Mouse (Mus musculus) kidney, adult 8-10 months (tissue): ENCODE results near the gene Bcl2l14.

ENCODE experiments used
- DNase-seq, 2 experiments: peaks; one replicate each; pipeline ENCODE4 v3.0.0; 2022

The Bcl2l14 gene

GRCm38 (mm10) chr6:134403684-134404070 lies 7.6 kb downstream of the Bcl2l14 start:
- DNase-seq = no peak

DNA sequence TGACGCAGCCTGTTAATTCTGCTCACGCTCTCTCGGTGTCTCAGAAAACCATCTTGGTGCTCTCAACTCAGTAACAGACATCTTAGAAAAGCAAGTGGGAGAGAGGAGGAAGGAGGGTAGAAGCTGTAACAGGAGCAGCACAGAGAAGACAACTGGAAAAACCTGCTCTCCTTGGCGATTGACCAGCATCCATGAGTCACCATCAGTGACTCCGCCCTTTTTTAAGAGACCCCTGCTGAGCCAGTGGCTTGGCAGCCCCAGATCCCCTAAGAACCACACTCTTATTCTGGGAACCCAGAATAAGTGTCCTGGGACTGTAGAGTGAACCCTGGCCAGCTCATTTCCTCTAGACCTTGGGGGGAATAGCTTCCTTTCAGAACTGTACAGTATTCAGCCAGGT lies 11.1 kb downstream of the Bcl2l14 start:
- no peak for DNase-seq

DNA sequence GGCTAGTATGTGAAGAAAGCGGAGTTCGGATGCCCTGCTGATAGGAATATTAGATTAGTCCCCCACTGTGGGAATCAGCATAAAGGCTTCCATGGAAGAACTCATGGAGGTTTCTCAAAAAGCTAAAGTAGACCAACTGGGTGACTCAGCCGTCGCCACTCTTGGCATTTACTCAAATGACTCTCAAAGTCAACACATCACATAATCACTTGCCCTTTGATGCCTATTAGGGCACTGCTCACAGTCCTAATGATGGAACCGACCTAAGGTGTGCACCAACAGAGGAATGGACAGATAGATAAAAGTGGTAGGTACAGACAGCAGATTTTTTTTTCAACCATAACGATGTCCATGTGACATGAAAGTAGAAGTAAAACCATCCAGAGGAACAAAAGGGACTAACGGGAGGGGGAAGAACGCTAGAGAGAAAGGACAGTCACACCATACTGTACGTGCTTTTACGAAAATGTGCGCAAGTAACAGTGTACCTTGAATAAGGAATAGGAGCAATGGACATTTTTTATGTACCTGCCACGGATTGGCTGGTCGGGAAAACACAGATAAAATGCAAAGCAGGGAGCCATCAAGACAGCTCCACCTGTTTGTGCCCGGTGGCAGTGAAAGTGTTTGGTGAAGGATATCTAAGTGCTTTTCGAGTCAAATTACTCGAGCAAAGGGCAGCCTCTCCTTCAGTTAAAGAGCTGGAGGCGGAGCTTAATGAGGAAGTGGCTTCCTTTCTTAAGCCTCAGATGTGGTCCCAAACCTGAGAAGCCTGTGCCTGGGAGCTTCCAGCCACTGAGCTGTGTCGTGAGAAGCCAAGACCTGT lies 17.8 kb downstream of the Bcl2l14 start:
- DNase-seq = peak; percentile 59

DNA sequence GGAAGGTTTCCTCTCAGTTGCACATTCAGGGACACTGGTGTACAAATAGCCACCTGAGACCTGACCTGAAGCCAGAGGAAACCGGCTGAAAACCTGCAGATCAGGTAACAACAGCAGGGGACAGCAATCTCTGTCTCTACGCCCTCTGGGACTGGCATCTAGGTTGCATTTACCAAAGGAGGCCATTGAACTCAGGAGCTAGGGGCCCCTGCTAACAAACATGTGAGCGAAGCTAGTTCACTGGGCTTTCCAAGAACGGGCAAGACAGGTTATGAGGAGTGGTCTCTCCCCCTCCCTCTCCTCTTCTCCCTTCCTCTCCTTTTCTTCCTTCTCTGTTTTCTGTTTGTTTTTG lies 18.4 kb downstream of the Bcl2l14 start:
- no peak for DNase-seq

- no peak for DNase-seq
Observed at GRCm38 (mm10) chr6:134416556-134417105, 20.5 kb downstream of the Bcl2l14 start.

- DNase-seq = no peak
Observed at GRCm38 (mm10) chr6:134417886-134418285, 21.8 kb downstream of the Bcl2l14 start.

GRCm38 (mm10) chr6:134420375-134420774 lies 24.3 kb downstream of the Bcl2l14 start:
- no peak for DNase-seq

GRCm38 (mm10) chr6:134421921-134422320 lies 25.8 kb downstream of the Bcl2l14 start:
- DNase-seq = no peak

DNA sequence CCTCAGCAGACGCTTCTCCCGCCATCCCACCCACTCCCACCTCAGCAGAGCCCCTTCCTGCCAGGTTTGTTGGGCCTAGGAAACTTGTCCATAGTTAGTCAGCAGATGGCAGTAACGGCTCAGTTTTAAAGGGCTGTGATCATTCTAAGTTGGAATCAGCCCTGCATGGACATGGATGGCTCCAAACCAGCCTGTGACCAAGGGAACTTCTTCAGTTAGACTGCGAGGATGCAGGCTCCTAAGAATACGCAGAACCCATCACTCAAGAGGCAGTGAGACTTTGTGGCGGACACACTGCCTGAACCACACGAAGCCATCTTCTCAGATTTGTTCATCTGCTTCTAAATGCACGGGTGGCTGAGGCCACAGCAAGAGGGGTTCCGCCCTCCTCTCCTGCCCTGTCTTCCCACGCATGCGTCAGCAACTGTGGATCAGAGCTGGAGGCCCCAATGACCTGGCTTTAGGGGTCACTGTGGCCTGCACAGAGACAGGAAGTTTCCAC lies 29.1 kb downstream of the Bcl2l14 start:
- peak; percentile 63 to 75 for DNase-seq

GRCm38 (mm10) chr6:134427165-134427564 lies 31.0 kb downstream of the Bcl2l14 start:
- DNase-seq = no peak

- no peak for DNase-seq
Observed at GRCm38 (mm10) chr6:134428455-134428854, 32.3 kb downstream of the Bcl2l14 start.

GRCm38 (mm10) chr6:134430161-134430799 lies 34.2 kb downstream of the Bcl2l14 start:
- no peak for DNase-seq

- DNase-seq = no peak
Observed at GRCm38 (mm10) chr6:134431583-134431982, 35.5 kb downstream of the Bcl2l14 start.

GRCm38 (mm10) chr6:134433281-134433680 lies 37.2 kb downstream of the Bcl2l14 start:
- DNase-seq = no peak

DNA sequence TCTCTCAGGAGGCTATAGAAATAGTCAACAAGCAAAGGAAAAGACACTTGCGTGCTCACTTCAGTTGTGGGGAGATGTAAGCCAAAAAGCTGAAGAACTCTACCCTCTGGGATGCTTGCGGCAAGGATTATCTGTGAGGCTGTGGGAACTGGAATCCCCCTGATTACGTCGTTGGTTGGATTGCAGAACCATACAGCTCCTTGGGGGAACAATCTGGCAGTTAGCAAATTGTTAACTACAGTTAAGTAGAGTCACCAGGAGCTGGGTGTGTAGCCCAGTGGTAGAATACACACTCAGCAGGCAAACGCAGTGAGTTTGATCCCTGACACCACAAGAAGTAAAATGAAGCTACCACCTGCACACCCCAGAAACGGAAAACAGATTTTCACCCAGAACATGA lies 37.9 kb downstream of the Bcl2l14 start:
- no peak for DNase-seq

GRCm38 (mm10) chr6:134434866-134435390 lies 38.8 kb downstream of the Bcl2l14 start:
- DNase-seq = no peak

GRCm38 (mm10) chr6:134436955-134437354 lies 40.8 kb downstream of the Bcl2l14 start:
- DNase-seq = no peak

DNA sequence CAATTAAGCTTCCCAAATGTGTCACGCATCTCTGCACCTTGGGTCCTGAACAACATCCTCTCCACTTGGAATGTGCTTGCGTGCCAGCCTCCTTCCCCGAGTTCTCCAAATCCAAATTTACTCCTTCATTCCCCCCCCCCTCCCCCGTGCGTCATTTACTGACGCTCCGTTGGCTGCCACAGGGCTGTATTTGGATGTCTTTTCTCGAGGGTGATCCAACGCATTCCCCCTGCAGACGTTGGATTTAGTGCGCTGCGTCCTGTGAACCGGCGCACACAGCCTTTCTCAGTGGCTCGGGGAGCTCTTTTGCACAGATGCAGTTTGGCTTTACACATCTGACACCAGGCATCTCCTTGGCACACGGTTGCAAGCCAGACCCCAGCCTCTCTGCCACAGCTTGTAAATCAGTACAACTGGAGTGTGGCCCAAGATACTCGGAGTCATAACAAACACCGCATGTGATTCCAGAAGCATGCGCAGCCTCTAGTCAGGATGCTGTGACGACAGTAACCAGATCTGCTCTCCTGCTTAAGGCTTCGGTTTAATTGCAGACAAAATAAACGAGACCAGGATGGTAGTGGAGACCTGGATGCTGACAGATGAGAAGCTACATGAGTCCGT lies 43.4 kb downstream of the Bcl2l14 start:
- no peak for DNase-seq

- DNase-seq = no peak
Observed at GRCm38 (mm10) chr6:134440023-134440422, 43.9 kb downstream of the Bcl2l14 start.

GRCm38 (mm10) chr6:134441716-134442115 lies 45.6 kb downstream of the Bcl2l14 start:
- DNase-seq = no peak

GRCm38 (mm10) chr6:134442219-134442618 lies 46.1 kb downstream of the Bcl2l14 start:
- DNase-seq = no peak

DNA sequence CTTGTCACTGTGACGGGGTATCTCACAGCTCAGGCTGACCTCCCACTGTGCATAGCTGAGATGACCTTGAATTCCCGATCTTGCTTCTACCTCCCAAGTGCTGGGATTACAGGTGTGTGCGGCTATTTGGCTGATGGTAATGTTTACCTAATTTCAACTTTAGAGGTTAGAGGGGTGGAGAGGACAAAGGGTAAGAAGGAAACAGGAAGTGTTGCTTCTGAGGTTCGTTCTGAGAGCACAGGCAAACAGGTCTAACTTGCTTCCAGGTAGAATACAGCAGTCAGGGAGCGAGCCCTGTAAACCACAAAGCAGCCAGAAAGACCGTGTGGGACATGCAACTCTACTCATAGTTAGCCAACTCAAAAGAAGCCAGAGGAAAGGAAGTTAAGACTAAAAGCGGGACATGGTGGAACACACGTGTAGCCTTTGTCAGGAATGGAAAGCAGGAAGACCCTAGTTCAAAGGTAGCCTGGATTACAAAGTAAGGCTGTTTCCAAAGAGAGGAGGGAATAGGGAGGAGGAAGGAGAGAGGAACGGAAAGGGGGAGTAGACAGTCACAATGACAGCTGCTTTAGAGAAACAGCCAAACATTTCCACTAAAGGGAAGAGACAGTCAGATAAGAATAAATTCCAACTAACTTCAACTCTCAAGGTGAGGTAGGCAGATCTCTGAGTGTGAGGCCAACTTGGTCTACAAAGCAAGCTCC lies 47.2 kb downstream of the Bcl2l14 start:
- peak; percentile 35 to 73 for DNase-seq

GRCm38 (mm10) chr6:134443925-134444324 lies 47.8 kb downstream of the Bcl2l14 start:
- DNase-seq = no peak
